Mouse (Mus musculus): ENCODE results near the gene 1110002E22Rik.

1110002E22Rik gene

GRCm38 (mm10) chr3:138063731-138064329 is 1.0 kb upstream of the 1110002E22Rik start:
- 42% methylated on average over 14 of the region's 14 CpGs for WGBS

- WGBS = 76% methylated on average over 16 of the region's 16 CpGs
Measured at GRCm38 (mm10) chr3:138065930-138066329, 1.1 kb downstream of the 1110002E22Rik start.

- 53% methylated on average over 20 of the region's 20 CpGs for WGBS
Measured at GRCm38 (mm10) chr3:138066348-138066856, 1.6 kb downstream of the 1110002E22Rik start.

GRCm38 (mm10) chr3:138067288-138067687 is 2.4 kb downstream of the 1110002E22Rik start, which contains the start of gene Gm5105:
Gene Gm5105, minus strand, starts transcription at chr3:138067388.
- WGBS = 91% methylated on average over 12 of the region's 12 CpGs

- 92% methylated on average over 12 of the region's 12 CpGs for WGBS
Measured at GRCm38 (mm10) chr3:138068103-138068502, 3.3 kb downstream of the 1110002E22Rik start.

- 80% methylated on average over 18 of the region's 18 CpGs for whole genome bisulfite sequencing
Measured at GRCm38 (mm10) chr3:138069756-138070511, 5.1 kb downstream of the 1110002E22Rik start.

- 40% methylated on average over 1 of the region's 1 CpGs for WGBS
Measured at GRCm38 (mm10) chr3:138071004-138071403, 6.2 kb downstream of the 1110002E22Rik start.

GRCm38 (mm10) chr3:138071476-138072073 is 6.7 kb downstream of the 1110002E22Rik start:
- WGBS = 70% methylated on average over 10 of the region's 10 CpGs

- 100% methylated on average over 1 of the region's 1 CpGs for WGBS
Measured at GRCm38 (mm10) chr3:138074214-138074613, 9.4 kb downstream of the 1110002E22Rik start.

- WGBS = 39% methylated on average over 8 of the region's 8 CpGs
Measured at GRCm38 (mm10) chr3:138075209-138075608, 10.4 kb downstream of the 1110002E22Rik start.

- 52% methylated on average over 11 of the region's 11 CpGs for WGBS
Measured at GRCm38 (mm10) chr3:138077476-138078340, 12.9 kb downstream of the 1110002E22Rik start.

- WGBS = 96% methylated on average over 1 of the region's 1 CpGs
Measured at GRCm38 (mm10) chr3:138078701-138079100, 13.8 kb downstream of the 1110002E22Rik start.

- 71% methylated on average over 1 of the region's 1 CpGs for WGBS
Measured at GRCm38 (mm10) chr3:138083073-138083637, 18.3 kb downstream of the 1110002E22Rik start.

- 85% methylated on average over 4 of the region's 4 CpGs for WGBS
Measured at GRCm38 (mm10) chr3:138083896-138084295, 19.0 kb downstream of the 1110002E22Rik start.

GRCm38 (mm10) chr3:138095301-138095700 is 30.4 kb downstream of the 1110002E22Rik start:
- WGBS = 33% methylated on average over 3 of the region's 3 CpGs

GRCm38 (mm10) chr3:138095718-138096117 is 30.9 kb downstream of the 1110002E22Rik start:
- 24% methylated on average over 10 of the region's 10 CpGs for WGBS

GRCm38 (mm10) chr3:138096263-138097028 is 31.6 kb downstream of the 1110002E22Rik start:
- 85% methylated on average over 19 of the region's 19 CpGs for WGBS

GRCm38 (mm10) chr3:138097718-138098117 is 32.9 kb downstream of the 1110002E22Rik start:
- 89% methylated on average over 1 of the region's 1 CpGs for WGBS

GRCm38 (mm10) chr3:138101936-138102335 is 37.1 kb downstream of the 1110002E22Rik start:
- 74% methylated on average over 4 of the region's 4 CpGs for WGBS

GRCm38 (mm10) chr3:138103690-138104089 is 38.8 kb downstream of the 1110002E22Rik start:
- 94% methylated on average over 4 of the region's 4 CpGs for WGBS
